Mouse (Mus musculus): ENCODE data around the gene Bbof1.
A peak's percentile ranks its signal among the peaks of the same experiment; 100 is the strongest.

The Bbof1 gene

GRCm38 (mm10) chr12:84400068-84400467, 8.8 kb upstream of the Bbof1 start:
- no peak for DNase-seq (ENCODE audit: low spot score in 2 of 2)

- DNase-seq (ENCODE audit: low spot score in 2 of 2) = no peak
Measured at GRCm38 (mm10) chr12:84400653-84401052, 8.2 kb upstream of the Bbof1 start.

- no peak for DNase-seq (ENCODE audit: low spot score in 2 of 2)
Measured at GRCm38 (mm10) chr12:84402923-84403322, 5.9 kb upstream of the Bbof1 start.

DNA sequence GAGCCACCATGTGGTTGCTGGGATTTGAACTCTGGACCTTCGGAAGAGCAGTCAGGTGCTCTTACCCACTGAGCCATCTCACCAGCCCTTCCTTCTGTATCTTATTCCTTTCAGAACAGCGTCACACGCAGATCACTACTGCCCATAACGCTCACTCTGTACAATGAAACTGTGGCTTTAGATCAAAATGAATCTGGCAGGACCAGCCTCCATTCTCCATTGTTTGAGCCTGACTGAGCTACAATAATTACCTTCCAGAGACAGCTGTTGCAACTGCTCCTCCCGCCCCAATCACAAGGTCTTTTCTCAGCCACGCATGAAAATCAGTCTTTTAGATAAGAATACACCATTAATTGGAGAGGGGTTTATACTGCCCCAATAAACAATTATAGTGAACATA, 4.3 kb upstream of the Bbof1 start:
- DNase-seq (ENCODE audit: low spot score in 2 of 2) = no peak

DNA sequence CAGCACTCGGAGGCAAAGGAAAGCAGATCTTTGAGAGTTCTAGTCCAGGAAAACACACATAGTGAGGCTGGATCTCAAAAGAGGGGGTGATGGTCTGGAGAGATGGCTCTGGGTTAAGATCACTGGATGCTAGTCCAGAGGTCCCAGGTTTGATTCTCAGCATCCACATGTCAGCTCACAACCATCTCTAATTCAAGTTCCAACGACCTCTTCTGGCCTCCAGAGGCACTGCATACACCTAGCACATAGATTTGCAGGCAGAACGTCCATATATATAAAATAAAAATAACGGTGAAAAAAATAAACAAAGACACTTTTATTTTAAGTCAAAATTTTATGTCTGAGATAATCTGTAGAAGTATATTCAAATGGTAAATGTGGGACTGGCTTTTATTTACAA, 1.6 kb upstream of the Bbof1 start:
- DNase-seq (ENCODE audit: low spot score in 2 of 2) = no peak

DNA sequence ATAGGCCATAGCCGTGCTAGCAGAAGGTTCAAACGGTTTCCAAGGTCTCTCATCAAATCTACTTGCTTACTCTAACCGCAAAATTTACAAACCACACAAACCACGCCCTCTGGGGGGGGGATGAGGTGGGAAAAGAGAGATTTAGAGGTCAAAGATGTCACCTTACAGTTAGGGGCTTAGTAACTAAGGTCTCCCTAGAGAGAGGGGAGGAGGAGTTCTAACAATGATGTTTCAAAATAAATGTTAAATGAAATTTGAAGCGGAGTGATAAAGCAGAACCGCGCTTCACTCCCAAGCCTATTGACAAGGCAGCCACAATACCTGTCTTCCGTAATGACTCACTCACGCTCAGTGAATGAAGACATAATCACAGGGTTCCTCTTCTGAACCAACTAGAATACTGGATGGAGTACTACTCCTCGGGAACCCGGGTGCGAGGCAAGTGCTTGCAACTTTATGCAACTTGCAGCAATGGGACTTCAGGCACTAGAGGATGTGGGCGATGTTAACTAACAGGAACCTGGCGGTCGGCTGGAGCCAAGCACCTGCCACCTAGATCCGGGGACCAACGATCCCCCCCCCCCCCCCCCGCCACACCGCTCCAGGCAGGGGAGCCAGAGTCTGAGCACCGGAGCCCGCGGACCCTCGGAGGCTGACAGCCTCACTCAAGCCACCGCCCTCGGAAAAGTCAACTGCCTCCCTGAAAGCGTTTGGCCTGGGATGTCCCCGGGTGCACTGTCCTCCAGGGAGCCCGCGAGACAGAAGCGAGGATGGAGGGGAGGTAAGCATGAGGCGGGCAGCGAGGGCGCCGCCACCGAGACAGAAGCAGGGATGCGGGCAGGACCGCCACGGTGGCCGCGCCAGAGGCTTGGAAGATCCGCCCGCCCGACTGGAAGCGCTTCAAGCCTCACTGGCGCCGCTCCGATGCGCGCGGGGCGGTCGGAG, 725 bp upstream of the Bbof1 start:
- peak in 1 of 2 experiments; percentile 30 for DNase-seq (ENCODE audit: low spot score in 2 of 2)

DNA sequence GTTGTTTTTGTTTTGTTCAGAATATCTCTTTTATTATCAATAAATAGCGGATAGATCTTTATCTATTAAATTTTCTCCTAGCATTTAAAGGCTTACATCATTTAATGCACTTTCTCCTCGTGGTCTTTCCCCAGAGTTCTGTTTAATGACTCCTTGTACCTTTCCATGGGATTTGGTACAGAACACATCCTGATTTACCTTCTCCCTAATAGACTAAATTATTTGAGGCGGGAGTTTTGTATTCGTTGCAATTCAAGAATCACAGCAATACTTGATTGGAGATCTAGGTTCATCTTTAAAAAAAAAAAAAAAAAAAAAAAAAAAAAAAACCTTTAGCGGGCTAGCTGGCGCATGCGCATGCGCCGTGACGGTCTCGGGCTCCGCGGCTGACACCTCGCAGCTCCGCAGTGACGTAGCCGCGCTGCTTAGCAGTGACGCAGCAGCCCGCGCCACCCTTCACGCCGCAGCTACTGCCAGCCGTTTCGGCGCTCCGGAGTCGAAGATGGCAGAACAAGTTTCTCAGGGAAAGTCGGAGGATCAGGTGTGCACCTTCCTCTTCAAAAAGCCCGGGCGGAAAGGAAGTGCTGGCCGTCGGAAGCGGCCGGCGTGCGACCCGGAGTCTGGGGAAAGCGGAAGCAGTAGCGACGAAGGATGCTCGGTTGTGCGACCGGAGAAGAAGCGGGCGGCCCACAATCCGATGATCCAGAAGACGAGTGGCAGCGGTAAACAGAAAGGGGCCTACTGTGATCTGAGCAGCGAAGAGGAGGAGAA, 8.1 kb downstream of the Bbof1 start, which contains the start of gene Rnf113a2:
Gene Rnf113a2 (plus strand): TSS at position 363 of the 771 bp plus-strand sequence.
- DNase-seq (ENCODE audit: low spot score in 2 of 2) = peak; percentile 52 to 86

- no peak for DNase-seq (ENCODE audit: low spot score in 2 of 2)
Measured at GRCm38 (mm10) chr12:84417605-84417922, 8.7 kb downstream of the Bbof1 start.

DNA sequence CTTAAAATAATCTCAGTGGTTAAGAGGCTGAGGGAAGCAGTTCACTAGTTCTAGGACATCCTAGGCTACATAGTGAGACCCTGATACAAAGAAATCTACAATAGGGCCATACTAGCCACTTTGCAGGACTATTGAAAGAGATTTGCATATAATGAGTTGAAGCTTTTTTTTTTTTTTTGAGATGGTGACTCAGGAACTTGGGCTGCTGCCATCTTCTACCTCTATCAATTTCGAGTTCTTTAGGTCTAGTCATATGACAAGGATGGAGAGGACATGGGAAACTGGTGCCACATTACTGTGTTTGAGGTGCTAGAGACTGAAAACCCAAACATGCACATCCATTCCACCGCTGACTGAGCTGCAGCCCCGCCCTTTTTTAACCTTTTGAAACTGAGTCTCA, 15.1 kb downstream of the Bbof1 start:
- no peak for DNase-seq (ENCODE audit: low spot score in 2 of 2)

- DNase-seq (ENCODE audit: low spot score in 2 of 2) = no peak
Measured at GRCm38 (mm10) chr12:84429825-84430224, 21.0 kb downstream of the Bbof1 start.

DNA sequence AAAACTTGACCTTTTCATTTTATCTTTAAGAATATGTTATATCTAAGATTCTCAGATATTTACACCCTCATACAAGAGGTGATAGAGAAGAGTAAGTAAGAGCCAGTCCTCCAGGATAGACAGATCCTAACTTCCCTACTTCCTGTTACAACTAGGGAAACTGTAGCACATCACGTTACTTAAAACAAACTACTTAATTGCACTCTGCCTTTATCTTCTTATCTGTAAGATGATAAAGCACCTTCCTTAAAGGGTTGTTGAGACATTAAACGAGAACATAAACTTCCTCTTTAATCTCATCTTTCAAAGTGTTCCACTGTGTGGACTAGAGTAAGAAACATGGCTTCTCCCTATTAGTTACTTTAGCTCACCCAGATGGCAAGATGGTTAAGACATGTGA, 29.8 kb downstream of the Bbof1 start:
- DNase-seq (ENCODE audit: low spot score in 2 of 2) = no peak

- no peak for DNase-seq (ENCODE audit: low spot score in 2 of 2)
Measured at GRCm38 (mm10) chr12:84442526-84442925, 33.7 kb downstream of the Bbof1 start.

GRCm38 (mm10) chr12:84447386-84447785, 38.5 kb downstream of the Bbof1 start:
- no peak for DNase-seq (ENCODE audit: low spot score in 2 of 2)

- no peak for DNase-seq (ENCODE audit: low spot score in 2 of 2)
Measured at GRCm38 (mm10) chr12:84448181-84448580, 39.3 kb downstream of the Bbof1 start.

DNA sequence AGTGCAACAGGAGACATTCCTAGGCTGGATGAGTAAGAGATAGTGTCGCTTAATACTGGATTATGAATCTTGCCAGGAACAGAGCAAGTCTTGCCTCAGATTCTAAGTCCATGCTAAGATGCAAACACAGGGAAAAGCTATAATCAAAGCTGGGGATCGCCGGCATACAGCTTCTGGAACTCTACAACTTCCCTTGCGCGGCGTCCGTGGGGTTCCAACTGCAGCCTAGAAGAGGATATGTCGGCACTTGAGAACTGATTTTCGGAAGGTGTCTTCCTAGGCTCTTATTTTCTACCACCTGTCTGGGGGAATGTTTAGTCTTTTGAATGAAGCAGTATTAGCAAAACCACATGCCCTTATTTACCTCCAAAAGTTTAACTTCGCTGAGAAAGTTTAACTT, 41.0 kb downstream of the Bbof1 start:
- no peak for DNase-seq (ENCODE audit: low spot score in 2 of 2)

DNA sequence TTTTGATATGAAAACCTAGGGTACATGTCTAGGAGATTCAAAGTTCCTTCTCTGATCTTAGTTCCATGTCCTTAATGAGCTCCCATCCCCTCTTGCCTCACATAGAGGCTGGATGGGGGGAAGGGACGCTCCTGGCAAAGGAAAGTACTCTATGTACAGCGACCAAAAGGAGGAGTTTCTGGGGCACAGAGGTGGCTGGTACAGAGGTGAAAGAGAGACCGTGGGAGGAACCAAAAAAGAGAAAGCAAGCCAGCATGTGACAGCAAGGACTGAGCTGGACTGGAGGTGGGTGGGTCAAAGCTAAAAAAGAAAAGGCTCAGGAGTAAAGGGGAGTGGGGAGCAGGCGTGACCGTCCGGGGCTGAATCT, 41.5 kb downstream of the Bbof1 start:
- peak in 1 of 2 experiments; percentile 33 for DNase-seq (ENCODE audit: low spot score in 2 of 2)

GRCm38 (mm10) chr12:84450718-84451646, 42.1 kb downstream of the Bbof1 start, which contains the start of the genes Aldh6a1 and Lin52:
Gene Aldh6a1 (minus strand): TSS chr12:84451004.
Gene Lin52 (plus strand): TSS chr12:84451422.
- DNase-seq (ENCODE audit: low spot score in 2 of 2) = peak; percentile 99

DNA sequence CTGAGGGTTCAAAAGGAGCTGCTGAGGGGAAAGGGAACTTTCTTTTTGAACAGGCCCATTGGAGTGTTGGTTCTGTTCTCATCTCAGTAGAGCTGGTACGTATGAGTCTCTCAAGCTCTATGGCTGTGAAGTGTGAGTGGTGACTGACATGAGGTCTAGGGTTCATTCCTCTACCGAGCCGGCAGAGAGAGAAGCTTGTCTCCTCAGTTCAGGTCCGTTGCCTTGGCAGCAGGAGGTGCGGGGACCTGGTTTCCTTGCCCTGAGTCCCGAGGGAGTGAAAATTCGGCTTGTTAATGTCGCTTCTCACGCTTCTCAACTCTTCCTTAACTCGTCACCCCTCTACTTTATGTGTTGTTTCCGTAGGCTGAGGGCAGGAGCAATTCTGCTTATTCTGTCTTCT, 42.9 kb downstream of the Bbof1 start:
- peak in 1 of 2 experiments; percentile 14 for DNase-seq (ENCODE audit: low spot score in 2 of 2)

GRCm38 (mm10) chr12:84456911-84457310, 48.0 kb downstream of the Bbof1 start:
- DNase-seq (ENCODE audit: low spot score in 2 of 2) = no peak

DNA sequence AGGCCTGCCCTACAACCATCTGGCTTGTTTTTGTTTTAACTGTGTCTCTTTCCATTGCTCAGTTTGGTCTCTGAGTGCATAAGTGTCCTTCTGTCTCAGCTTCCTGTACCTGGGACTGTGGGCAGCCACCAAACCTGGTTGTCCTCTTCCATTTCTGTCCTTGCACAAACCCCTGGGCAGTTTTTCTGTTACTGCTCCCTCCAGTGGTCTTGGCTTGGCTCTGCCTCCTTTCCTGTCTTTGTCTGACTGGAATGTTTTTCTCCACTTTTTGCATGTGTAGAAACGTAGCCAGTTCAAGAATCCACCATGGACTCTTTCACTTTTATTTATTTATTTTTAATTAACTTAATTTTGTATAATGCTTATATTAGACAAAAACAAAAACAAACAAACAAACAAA, 51.0 kb downstream of the Bbof1 start:
- DNase-seq (ENCODE audit: low spot score in 2 of 2) = no peak

DNA sequence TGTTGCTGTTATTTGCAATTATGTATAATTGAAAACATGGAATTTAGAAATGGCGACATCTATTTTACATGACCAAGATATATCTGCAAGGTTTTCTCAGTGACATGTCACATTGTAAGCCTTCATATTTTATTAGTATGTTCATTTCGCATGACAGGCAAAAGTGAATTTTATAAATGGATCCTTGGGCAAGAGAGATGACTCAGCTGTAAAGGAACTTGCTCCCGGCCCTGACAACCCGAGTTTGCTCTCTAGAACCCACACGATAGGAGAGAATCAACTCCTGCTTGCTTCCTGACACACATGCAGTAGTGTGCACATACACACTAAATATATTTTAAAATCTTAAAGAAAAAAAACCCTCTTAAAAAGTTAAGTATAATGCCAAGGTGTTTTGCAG, 52.5 kb downstream of the Bbof1 start:
- no peak for DNase-seq (ENCODE audit: low spot score in 2 of 2)

DNA sequence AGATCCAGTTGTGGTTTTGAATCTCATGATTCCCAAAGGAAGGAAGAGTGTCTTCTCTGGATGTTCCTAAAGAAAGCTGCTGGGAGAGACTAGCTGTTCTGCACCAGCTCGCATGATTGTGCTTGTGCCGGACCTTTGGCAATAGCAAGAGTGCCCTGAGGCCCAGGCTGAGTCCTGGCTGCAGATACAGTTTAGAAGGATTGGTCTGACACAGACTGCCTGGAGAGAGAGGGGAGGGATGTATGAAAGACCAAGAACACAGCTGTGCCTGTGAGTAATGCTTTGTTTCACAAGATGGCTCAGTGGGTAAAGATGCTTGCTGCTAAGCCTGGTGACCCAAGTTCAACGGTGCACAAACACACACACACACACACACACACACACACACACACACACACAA, 54.0 kb downstream of the Bbof1 start:
- DNase-seq (ENCODE audit: low spot score in 2 of 2) = no peak
